Mouse (Mus musculus) MEL (cell line): ENCODE results near the gene Slc4a1. TPM values are rescaled to one million over a fixed set of nuclear protein-coding genes. Genes with fewer than 3 reads are reported as not detected.

Source experiments
- DNase-seq: peaks from one replicate; pipeline ENCODE4 v3.0.0; 2011; ENCODE audit warnings: low read depth, low spot score
- H3K27ac ChIP-seq: 2 replicates; pipeline ENCODE4 v1.5.1; 2012; ENCODE audit warnings: low read depth, mild to moderate bottlenecking, control low read depth, low read length, moderate library complexity; ENCODE audit not compliant: control insufficient read depth
- H3K27me3 ChIP-seq, 2 experiments: fragments of 150-350 bp in 1 of 2; sonication (generic) in 1 of 2; 2 replicates each; pipeline ENCODE4 v1.6.1; 2012; ENCODE audit warnings: low read length in 2 of 2, mild to moderate bottlenecking in 2 of 2, improper control_type of control experiment in 1 of 2, moderate library complexity in 1 of 2; ENCODE audit not compliant: insufficient read depth in 2 of 2, control insufficient read depth in 1 of 2
- H3K36me3 ChIP-seq, 2 experiments: 2 replicates each; pipeline ENCODE4 v1.6.1; 2012 to 2014; ENCODE audit warnings: low read length in 2 of 2, improper control_type of control experiment in 1 of 2, inconsistent platforms in 1 of 2, mild to moderate bottlenecking in 1 of 2; ENCODE audit not compliant: insufficient read depth in 2 of 2, control insufficient read depth in 1 of 2
- H3K4me1 ChIP-seq, 2 experiments: fragments of 150-350 bp in 1 of 2; sonication (generic) in 1 of 2; 2 replicates each; pipeline ENCODE4 v1.6.1; 2012; ENCODE audit warnings: low read length in 2 of 2, improper control_type of control experiment in 1 of 2, mild to moderate bottlenecking in 1 of 2; ENCODE audit not compliant: insufficient read depth in 2 of 2, control insufficient read depth in 1 of 2
- H3K4me3 ChIP-seq, 2 experiments: fragments of 150-350 bp in 1 of 2; sonication (generic) in 1 of 2; 2 replicates each; pipeline ENCODE4 v1.5.1; 2012; ENCODE audit warnings: low read depth in 2 of 2, low read length in 2 of 2, mild to moderate bottlenecking in 2 of 2, moderate library complexity in 2 of 2, control low read depth in 1 of 2, improper control_type of control experiment in 1 of 2; ENCODE audit not compliant: control insufficient read depth in 1 of 2, insufficient read depth in 1 of 2
- H3K79me2 ChIP-seq: 2 replicates; pipeline ENCODE4 v1.6.1; 2012; ENCODE audit warnings: mild to moderate bottlenecking, low read length, moderate library complexity; ENCODE audit not compliant: control insufficient read depth, poor library complexity, insufficient read depth
- H3K9ac ChIP-seq: 2 replicates; pipeline ENCODE4 v1.6.1; 2012; ENCODE audit warnings: low read depth, mild to moderate bottlenecking, control low read depth, low read length, moderate library complexity; ENCODE audit not compliant: control insufficient read depth, poor library complexity, severe bottlenecking
- H3K9me3 ChIP-seq: fragments of 150-350 bp; sonication (generic); replicated peaks from 2 replicates; pipeline ENCODE4 v1.6.1; 2012; ENCODE audit warnings: mild to moderate bottlenecking, low read length, improper control_type of control experiment, moderate library complexity; ENCODE audit not compliant: insufficient read depth
- BHLHE40 ChIP-seq: IDR thresholded peaks from 2 replicates; pipeline ENCODE4 v1.6.1; 2012; ENCODE audit warnings: low read depth, mild to moderate bottlenecking, inconsistent platforms, low read length, improper control_type of control experiment, borderline replicate concordance
- CHD1 ChIP-seq: IDR thresholded peaks from 2 replicates; pipeline ENCODE4 v1.6.1; 2012; ENCODE audit warnings: low read depth, mild to moderate bottlenecking, inconsistent platforms, low read length, improper control_type of control experiment
- CTCF ChIP-seq, 3 experiments: IDR thresholded peaks in 2 of 3; conservative IDR thresholded peaks in 1 of 3; 2 replicates each; pipeline ENCODE4 v1.5.1; 2011 to 2012; ENCODE audit warnings: low read length in 3 of 3, low read depth in 2 of 3, mild to moderate bottlenecking in 2 of 3, improper control_type of control experiment in 1 of 3, inconsistent platforms in 1 of 3, mixed read lengths in 1 of 3, moderate library complexity in 1 of 3; ENCODE audit not compliant: control insufficient read depth in 1 of 3, insufficient read depth in 1 of 3, poor library complexity in 1 of 3, severe bottlenecking in 1 of 3
- E2F4 ChIP-seq: IDR thresholded peaks from 2 replicates; pipeline ENCODE4 v1.6.1; 2011; ENCODE audit warnings: low read depth, low read length, improper control_type of control experiment, borderline replicate concordance
- ELF1 ChIP-seq: IDR thresholded peaks from 2 replicates; pipeline ENCODE4 v1.6.1; 2014; ENCODE audit warnings: low read depth, mild to moderate bottlenecking, inconsistent platforms, low read length, improper control_type of control experiment, moderate library complexity
- EP300 ChIP-seq, 2 experiments: IDR thresholded peaks; 2 replicates each; pipeline ENCODE4 v1.6.1; 2011; ENCODE audit warnings: improper control_type of control experiment in 2 of 2, low read length in 2 of 2, low read depth in 1 of 2, mild to moderate bottlenecking in 1 of 2
- ETS1 ChIP-seq: IDR thresholded peaks from 2 replicates; pipeline ENCODE4 v1.6.1; 2012; ENCODE audit warnings: low read depth, mild to moderate bottlenecking, inconsistent platforms, low read length, improper control_type of control experiment, moderate library complexity
- GABPA ChIP-seq: IDR thresholded peaks from 2 replicates; pipeline ENCODE4 v1.6.1; 2012; ENCODE audit warnings: low read depth, mild to moderate bottlenecking, inconsistent platforms, low read length, improper control_type of control experiment, moderate library complexity
- JUND ChIP-seq: IDR thresholded peaks from 2 replicates; pipeline ENCODE4 v1.6.1; 2011; ENCODE audit warnings: low read depth, mild to moderate bottlenecking, improper control_type of control experiment, low read length
- MAFK ChIP-seq: IDR thresholded peaks from 2 replicates; pipeline ENCODE4 v1.6.1; 2011; ENCODE audit warnings: low read depth, mild to moderate bottlenecking, low read length, improper control_type of control experiment, borderline replicate concordance
- MAX ChIP-seq: IDR thresholded peaks from 2 replicates; pipeline ENCODE4 v1.6.1; 2011; ENCODE audit warnings: low read length, improper control_type of control experiment
- MAZ ChIP-seq: IDR thresholded peaks from 2 replicates; pipeline ENCODE4 v1.6.1; 2012; ENCODE audit warnings: low read depth, mild to moderate bottlenecking, inconsistent platforms, low read length, improper control_type of control experiment
- MEF2A ChIP-seq: IDR thresholded peaks from 2 replicates; pipeline ENCODE4 v1.6.1; 2014; ENCODE audit warnings: low read depth, mild to moderate bottlenecking, inconsistent platforms, low read length, improper control_type of control experiment; ENCODE audit not compliant: poor library complexity, insufficient replicate concordance, severe bottlenecking; ENCODE audit errors: extremely low read depth
- MXI1 ChIP-seq: IDR thresholded peaks from 2 replicates; pipeline ENCODE4 v1.6.1; 2011; ENCODE audit warnings: mild to moderate bottlenecking, low read depth, low read length, improper control_type of control experiment
- POLR2AphosphoS5 ChIP-seq: IDR thresholded peaks from 2 replicates; pipeline ENCODE4 v1.6.1; 2012; ENCODE audit warnings: low read depth, borderline replicate concordance, mild to moderate bottlenecking, inconsistent platforms, low read length, moderate library complexity, mixed read lengths
- RCOR1 ChIP-seq: IDR thresholded peaks from 2 replicates; pipeline ENCODE4 v1.6.1; 2012; ENCODE audit warnings: low read depth, mild to moderate bottlenecking, inconsistent platforms, low read length, improper control_type of control experiment
- SMC3 ChIP-seq: IDR thresholded peaks from 2 replicates; pipeline ENCODE4 v1.6.1; 2011; ENCODE audit warnings: low read depth, low read length, improper control_type of control experiment
- TAL1 ChIP-seq: IDR thresholded peaks from 2 replicates; pipeline ENCODE4 v1.6.1; 2012; ENCODE audit warnings: mild to moderate bottlenecking, inconsistent platforms, low read length, moderate library complexity, mixed read lengths
- TCF12 ChIP-seq: IDR thresholded peaks from 2 replicates; pipeline ENCODE4 v1.6.1; 2014; ENCODE audit warnings: low read depth, mild to moderate bottlenecking, inconsistent platforms, low read length, improper control_type of control experiment, moderate library complexity
- UBTF ChIP-seq: IDR thresholded peaks from 2 replicates; pipeline ENCODE4 v1.6.1; 2012; ENCODE audit warnings: low read depth, mild to moderate bottlenecking, inconsistent platforms, low read length, improper control_type of control experiment, moderate library complexity, borderline replicate concordance; ENCODE audit not compliant: insufficient read depth
- USF1 ChIP-seq: IDR thresholded peaks from 2 replicates; pipeline ENCODE4 v1.6.1; 2014; ENCODE audit warnings: low read depth, mild to moderate bottlenecking, inconsistent platforms, low read length, improper control_type of control experiment, moderate library complexity
- USF2 ChIP-seq, 2 experiments: IDR thresholded peaks; 2 replicates each; pipeline ENCODE4 v1.6.1; 2011 to 2012; ENCODE audit warnings: improper control_type of control experiment in 2 of 2, low read length in 2 of 2, borderline replicate concordance in 1 of 2, inconsistent platforms in 1 of 2, low read depth in 1 of 2, mild to moderate bottlenecking in 1 of 2; ENCODE audit not compliant: insufficient read depth in 1 of 2
- ZC3H11A ChIP-seq: IDR thresholded peaks from 2 replicates; pipeline ENCODE4 v1.6.1; 2012; ENCODE audit warnings: low read depth, mild to moderate bottlenecking, inconsistent platforms, low read length, improper control_type of control experiment
- ZKSCAN1 ChIP-seq: IDR thresholded peaks from 2 replicates; pipeline ENCODE4 v1.6.1; 2012; ENCODE audit warnings: low read depth, mild to moderate bottlenecking, inconsistent platforms, low read length, improper control_type of control experiment, moderate library complexity
- ZNF384 ChIP-seq: IDR thresholded peaks from 2 replicates; pipeline ENCODE4 v1.6.1; 2012; ENCODE audit warnings: low read depth, mild to moderate bottlenecking, inconsistent platforms, low read length, improper control_type of control experiment
- polyA plus RNA-seq, 2 experiments: library from polyadenylated mRNA; stranded (reverse) in 1 of 2; unstranded in 1 of 2; fragments of >175 nt in 1 of 2; fragments of >200 nt in 1 of 2; gene quantifications; 2 replicates each; pipeline versions ENCODE4 v1.2.1 to v1.2.4; 2012; ENCODE audit warnings: low replicate concordance in 2 of 2, low read depth in 1 of 2; ENCODE audit not compliant: insufficient read length in 2 of 2, insufficient read depth in 1 of 2, missing spikeins in 1 of 2
- total RNA-seq: library from RNA; depleted of rRNA; stranded (reverse); fragments of 300-350 nt; gene quantifications from 2 replicates; pipeline ENCODE4 v1.2.3, GENCODE M21; 2012

Slc4a1 gene
- total and polyA plus RNA-seq, 3 experiments = 0.23 to 0.35 TPM; not detected in 1

- Histone ChIP-seq H3K9me3 (no peaks in the 10 kb centered on the region), H3K27me3 (no peaks in the 10 kb centered on the region), H3K79me2 (peaks cover 19% of the 10 kb centered on the region), H3K4me1 (peaks cover 11 to 22% of the 10 kb centered on the region in 2 experiments), H3K4me3 (peak overlapping the region; percentile 54), H3K27ac (peak overlapping the region; percentile 91), H3K9ac (peak overlapping the region; percentile 75), H3K36me3 (peaks cover 0 to 14% of the 10 kb centered on the region in 2 experiments; a peak in 2 of 4 replicates)
- TF ChIP-seq EP300 (IDR thresholded peaks at IDR 0.05; ENCODE audit: low read depth in 1 of 2, low read length in 2 of 2) = peak in 1 of 2 experiments; percentile 48; a peak in 1 of 4 replicates
- TF ChIP-seq ETS1 = no peak
- TF ChIP-seq BHLHE40 = 0 out of 2 replicates have a peak, but pooled peaks have one; percentile 13
- TF ChIP-seq CHD1 = peak; percentile 96
- TF ChIP-seq MAFK = 0 out of 2 replicates have a peak, but pooled peaks have one; percentile 12
- TF ChIP-seq ZNF384 = peak; percentile 71; the same call in 1 of the 2 replicates
- TF ChIP-seq UBTF = 0 out of 2 replicates have a peak, but pooled peaks have one; percentile 11
- no peak for TF ChIP-seq TAL1
- TF ChIP-seq E2F4 = peak; percentile 31; the same call in 1 of the 2 replicates
- DNase-seq = peak; percentile 63
These were observed 43.1 kb upstream of the Slc4a1 start for GRCm38 (mm10) chr11:102408888-102409794.

GRCm38 (mm10) chr11:102408344-102408876, 42.4 kb upstream of the Slc4a1 start:
- peaks cover 11 to 22% of the 10 kb centered on the region in 2 experiments for H3K4me1 ChIP-seq
- H3K9ac ChIP-seq = peak overlapping the region; percentile 87
- H3K79me2 ChIP-seq = peaks cover 19% of the 10 kb centered on the region
- H3K27me3 ChIP-seq = no peaks in the 10 kb centered on the region
- peaks cover 0 to 14% of the 10 kb centered on the region in 2 experiments; a peak in 2 of 4 replicates for H3K36me3 ChIP-seq
- no peaks in the 10 kb centered on the region for H3K9me3 ChIP-seq
- peak overlapping the region; percentile 97 for H3K27ac ChIP-seq
- H3K4me3 ChIP-seq = peak overlapping the region; percentile 58 to 75
- DNase-seq = peak; percentile 100
- TF ChIP-seq GABPA = no peak
- TF ChIP-seq USF1 = peak; percentile 90
- no peak for TF ChIP-seq ZC3H11A
- peak; percentile 95 for TF ChIP-seq TCF12
- peak; percentile 99 for TF ChIP-seq MAX
- peak; percentile 43; the same call in 1 of the 2 replicates for TF ChIP-seq ZNF384
- peak; percentile 72; the same call in 1 of the 2 replicates for TF ChIP-seq MEF2A
- TF ChIP-seq JUND = no peak
- TF ChIP-seq MAZ = peak; percentile 75; the same call in 1 of the 2 replicates
- no peak; the same call in 1 of the 2 replicates for TF ChIP-seq POLR2AphosphoS5
- no peak for TF ChIP-seq CTCF (IDR thresholded peaks at IDR 0.05 in 2 of 3, conservative IDR thresholded peaks at IDR 0.05 in 1 of 3; ENCODE audit: control insufficient read depth in 1 of 3, insufficient read depth in 1 of 3, low read depth in 2 of 3, low read length in 3 of 3, poor library complexity in 1 of 3, severe bottlenecking in 1 of 3)
- TF ChIP-seq BHLHE40 = peak; percentile 94
- peak; percentile 99 for TF ChIP-seq MXI1
- TF ChIP-seq SMC3 = no peak
- TF ChIP-seq ZKSCAN1 = no peak
- TF ChIP-seq E2F4 = 0 out of 2 replicates have a peak, but pooled peaks have one; percentile 63
- TF ChIP-seq USF2 (IDR thresholded peaks at IDR 0.05; ENCODE audit: borderline replicate concordance in 1 of 2, insufficient read depth in 1 of 2, low read depth in 1 of 2, low read length in 2 of 2) = no peak
- peak in 1 of 2 experiments; percentile 71; a peak in 2 of 4 replicates for TF ChIP-seq EP300 (IDR thresholded peaks at IDR 0.05; ENCODE audit: low read depth in 1 of 2, low read length in 2 of 2)
- peak; percentile 76 for TF ChIP-seq ELF1
- no peak for TF ChIP-seq RCOR1
- peak; percentile 79 for TF ChIP-seq ETS1
